Mouse (Mus musculus) G1E (cell line): ENCODE measurements around the gene Fam20a. TPM values are rescaled to one million over a fixed set of nuclear protein-coding genes. Genes with fewer than 3 reads are reported as not detected.
"Not testable (repeated sequence)": the region's sequence is repeated elsewhere in the genome, so short reads cannot be mapped to it uniquely, and the experiment has no call there.

Experiments
- ATAC-seq: 2 replicates; pipeline ENCODE4 v1.8.0; 2016; ENCODE audit warnings: mild to moderate bottlenecking; ENCODE audit not compliant: insufficient number of reproducible peaks, poor library complexity, low FRiP score, severe bottlenecking; ENCODE audit errors: extremely low read depth
- DNase-seq: peaks from one replicate; pipeline ENCODE4 v3.0.0; 2012; ENCODE audit warnings: low spot score
- H3K27me3 ChIP-seq: 2 replicates; pipeline ENCODE4 v1.6.1; 2012; ENCODE audit warnings: mild to moderate bottlenecking, low read length, inconsistent platforms; ENCODE audit not compliant: insufficient read depth
- H3K36me3 ChIP-seq: replicated peaks from 2 replicates; pipeline ENCODE3; 2012; ENCODE audit warnings: mild to moderate bottlenecking, inconsistent platforms
- H3K4me1 ChIP-seq: 2 replicates; pipeline ENCODE4 v1.6.1; 2012; ENCODE audit warnings: low read depth, low read length, inconsistent platforms, mixed read lengths; ENCODE audit not compliant: insufficient read depth
- H3K4me3 ChIP-seq: 2 replicates; pipeline ENCODE4 v1.5.1; 2012; ENCODE audit warnings: low read depth, mild to moderate bottlenecking, inconsistent platforms, low read length, moderate library complexity, mixed read lengths
- H3K9me3 ChIP-seq: replicated peaks from 2 replicates; pipeline ENCODE4 v1.6.1; 2012; ENCODE audit warnings: inconsistent platforms
- CTCF ChIP-seq: IDR thresholded peaks from 2 replicates; pipeline ENCODE4 v1.5.1; 2012; ENCODE audit warnings: low read depth, low read length, inconsistent platforms, mixed read lengths
- GATA1 ChIP-seq: IDR thresholded peaks from 2 replicates; pipeline ENCODE4 v1.6.1; 2012; ENCODE audit warnings: borderline replicate concordance, low read length, inconsistent platforms, mixed read lengths
- GATA2 ChIP-seq: IDR thresholded peaks from 2 replicates; pipeline ENCODE4 v1.6.1; 2012; ENCODE audit warnings: low read depth, low read length, inconsistent platforms, borderline replicate concordance
- POLR2AphosphoS5 ChIP-seq: IDR thresholded peaks from 2 replicates; pipeline ENCODE4 v1.6.1; 2012; ENCODE audit warnings: low read depth, low read length, inconsistent platforms; ENCODE audit not compliant: insufficient replicate concordance
- TAL1 ChIP-seq: conservative IDR thresholded peaks from 2 replicates; pipeline ENCODE4 v1.6.1; 2012; ENCODE audit warnings: low read depth, low read length, inconsistent platforms, mixed read lengths
- polyA plus RNA-seq: library from polyadenylated mRNA; stranded (reverse); fragments of >175 nt; gene quantifications from 2 replicates; pipeline ENCODE4 v1.2.3, GENCODE M21; 2012
- total RNA-seq, 2 experiments: library from RNA; stranded (forward) in 1 of 2; stranded (reverse) in 1 of 2; fragments of 200-1000 nt in 1 of 2; fragments of >200 nt in 1 of 2; fragmentation: Nextera tagmentation in 1 of 2; gene quantifications; 2 replicates each; pipeline ENCODE4 v1.2.3; 2014 to 2017

Gene Fam20a
- total and polyA plus RNA-seq, 3 experiments: 0.05 TPM; not detected in 2

DNA sequence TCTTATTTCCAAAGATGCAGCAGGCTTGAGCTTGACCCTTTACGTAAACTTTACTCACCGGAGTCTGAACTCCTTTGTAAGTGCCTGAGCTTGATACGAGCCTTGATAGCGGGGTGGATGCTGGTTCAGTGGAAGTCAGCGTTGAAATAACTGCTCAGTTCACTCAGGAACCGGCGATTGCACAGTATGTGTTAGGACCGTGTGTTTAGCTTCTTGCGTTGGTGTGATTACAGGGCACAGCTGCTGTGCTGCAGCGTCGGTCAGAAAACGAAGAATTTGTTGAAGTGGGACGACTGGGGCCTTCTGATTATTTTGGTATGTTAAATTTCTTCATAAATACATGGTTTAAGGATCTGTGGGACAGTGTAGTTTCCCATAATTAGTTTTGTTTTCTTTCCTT lies 55.7 kb downstream of the Fam20a start:
- peaks cover 2% of the 10 kb centered on the region; the same call in 1 of the 2 replicates for H3K4me1 ChIP-seq
- DNase-seq (no peak), ATAC-seq (no peak)
- no peak overlapping the region for H3K4me3 ChIP-seq
- no peaks in the 10 kb centered on the region for H3K9me3 ChIP-seq
- peaks cover 95% of the 10 kb centered on the region for H3K36me3 ChIP-seq
- no peaks in the 10 kb centered on the region for H3K27me3 ChIP-seq
- no peak for TF ChIP-seq CTCF
- TF ChIP-seq TAL1: no peak
- TF ChIP-seq POLR2AphosphoS5: no peak
- TF ChIP-seq GATA2: no peak
- TF ChIP-seq GATA1: no peak

DNA sequence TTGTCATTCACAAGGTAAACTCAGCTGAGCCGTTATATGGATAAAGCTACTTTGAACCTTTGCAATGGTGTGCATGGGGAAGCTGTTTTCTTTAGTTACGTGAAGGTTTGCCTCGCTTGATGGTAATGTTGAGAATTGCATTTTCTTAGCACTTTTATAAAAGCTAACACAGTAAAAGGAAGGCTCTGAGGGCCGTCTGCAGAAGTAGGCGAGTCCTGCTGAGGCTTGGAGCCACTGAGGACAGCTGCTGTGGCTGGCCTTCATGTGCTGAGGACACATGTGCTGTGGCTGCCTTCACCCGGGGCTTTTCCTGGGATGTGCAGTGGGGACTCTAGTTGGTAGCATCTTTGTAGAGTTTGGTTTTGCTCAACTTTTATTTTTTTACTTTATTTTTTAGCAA lies 56.7 kb downstream of the Fam20a start:
- no peak for TF ChIP-seq CTCF
- TF ChIP-seq GATA2: no peak
- TF ChIP-seq GATA1: no peak
- no peak for TF ChIP-seq POLR2AphosphoS5
- H3K4me3 ChIP-seq: no peak overlapping the region
- H3K27me3 ChIP-seq: no peaks in the 10 kb centered on the region
- no peaks in the 10 kb centered on the region for H3K9me3 ChIP-seq
- ATAC-seq (no peak), DNase-seq (no peak)
- H3K4me1 ChIP-seq: no peaks in the 10 kb centered on the region
- peaks cover 97% of the 10 kb centered on the region for H3K36me3 ChIP-seq

DNA sequence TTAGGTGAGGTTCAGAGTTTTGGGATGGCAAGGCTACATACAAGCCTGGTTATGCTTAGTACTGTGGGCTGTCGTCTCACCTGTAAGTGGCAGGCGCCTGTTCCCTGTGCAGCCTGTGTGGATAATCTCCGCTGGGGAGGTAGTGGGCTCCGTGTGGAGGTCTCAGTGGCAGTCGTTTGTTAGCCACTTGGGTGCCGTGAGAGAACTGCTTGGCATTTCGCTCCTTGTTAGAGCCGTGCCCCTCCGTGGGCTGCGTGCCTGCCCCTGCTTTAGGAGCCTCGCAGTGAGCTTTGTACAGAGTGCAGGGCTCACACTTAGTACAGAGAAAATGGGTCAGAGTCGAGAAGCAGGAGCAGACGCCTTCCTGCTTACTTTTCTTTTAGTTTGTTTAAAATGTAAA lies 57.8 kb downstream of the Fam20a start:
- no peak for TF ChIP-seq POLR2AphosphoS5
- no peak for TF ChIP-seq GATA2
- no peak for TF ChIP-seq TAL1
- TF ChIP-seq CTCF: no peak
- TF ChIP-seq GATA1: no peak
- peaks cover 97% of the 10 kb centered on the region for H3K36me3 ChIP-seq

DNA sequence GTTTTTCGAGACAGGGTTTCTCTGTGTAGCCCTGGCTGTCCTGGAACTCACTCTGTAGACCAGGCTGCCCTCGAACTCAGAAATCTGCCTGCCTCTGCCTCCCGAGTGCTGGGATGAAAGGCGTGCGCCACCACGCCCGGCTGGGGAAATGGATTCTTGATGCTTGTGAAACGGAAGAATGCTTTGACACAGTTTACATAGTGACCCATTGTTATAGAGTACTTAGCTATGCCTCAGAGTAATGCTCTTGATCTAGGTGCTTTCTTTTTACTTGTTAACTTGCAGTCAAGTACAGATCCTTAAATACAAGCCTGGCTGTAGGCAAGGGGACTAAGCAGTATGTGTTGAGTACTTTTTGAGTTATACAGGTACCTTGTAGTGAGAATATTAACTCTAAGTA lies 61.6 kb downstream of the Fam20a start:
- DNase-seq, ATAC-seq, H3K9me3 ChIP-seq, H3K4me3 ChIP-seq, H3K27me3 ChIP-seq: not testable (repeated sequence)
- Histone ChIP-seq H3K4me1 (peaks cover 18% of the 10 kb centered on the region), H3K36me3 (peaks cover 87% of the 10 kb centered on the region)

More for the DNA sequence above, 57.8 kb downstream of the Fam20a start:
- H3K4me3 ChIP-seq: no peak overlapping the region
- no peaks in the 10 kb centered on the region for H3K9me3 ChIP-seq
- H3K27me3 ChIP-seq: no peaks in the 10 kb centered on the region
- no peak for ATAC-seq
- H3K4me1 ChIP-seq: peaks cover 5% of the 10 kb centered on the region; the same call in 1 of the 2 replicates
- DNase-seq: no peak

DNA sequence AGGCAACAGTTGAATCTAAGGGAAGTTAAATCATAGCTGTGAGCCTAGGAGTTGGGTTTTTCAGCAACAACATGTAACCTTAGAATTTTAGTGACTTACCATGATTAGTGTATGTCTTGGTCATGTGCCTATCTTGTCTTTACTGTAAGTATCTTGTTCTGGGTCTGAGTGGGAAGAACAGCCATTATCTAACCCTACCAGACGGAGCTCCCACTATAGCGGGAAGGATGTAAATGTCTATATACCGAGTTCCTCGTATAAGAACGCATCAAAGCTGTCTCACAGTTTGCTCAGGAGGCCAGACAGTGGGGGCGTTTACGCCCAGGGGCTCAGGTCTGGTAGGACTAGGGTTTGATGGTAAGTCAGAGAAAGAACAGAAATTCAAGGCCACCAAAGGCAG lies 65.8 kb downstream of the Fam20a start:
- peaks cover 49% of the 10 kb centered on the region for H3K4me1 ChIP-seq
- H3K9me3 ChIP-seq: no peaks in the 10 kb centered on the region
- ATAC-seq (no peak), DNase-seq (no peak)
- H3K36me3 ChIP-seq: peaks cover 70% of the 10 kb centered on the region
- no peak for TF ChIP-seq POLR2AphosphoS5
- no peak for TF ChIP-seq TAL1
- TF ChIP-seq CTCF: no peak
- no peaks in the 10 kb centered on the region for H3K27me3 ChIP-seq
- no peak overlapping the region for H3K4me3 ChIP-seq

DNA sequence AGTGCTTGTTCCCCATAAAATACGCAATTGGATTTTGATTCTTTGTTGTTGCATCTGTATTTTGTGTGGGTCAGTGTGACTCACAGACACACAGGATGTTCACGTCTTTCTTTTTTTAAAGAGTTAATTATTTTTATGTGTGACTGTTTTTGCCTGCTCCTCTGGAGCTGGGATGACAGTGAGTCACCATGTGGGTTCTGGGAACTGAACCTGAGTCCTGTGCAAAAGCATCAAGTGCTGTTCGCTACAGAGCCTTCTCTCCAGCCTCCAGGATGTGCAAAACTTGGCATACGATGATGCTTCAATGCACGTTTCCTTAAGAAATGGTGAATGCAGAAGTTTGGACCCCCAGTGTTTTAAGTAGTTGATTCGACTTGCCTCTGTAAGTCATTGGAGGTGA lies 67.5 kb downstream of the Fam20a start:
- H3K4me1 ChIP-seq: peaks cover 53% of the 10 kb centered on the region
- no peaks in the 10 kb centered on the region for H3K9me3 ChIP-seq
- peaks cover 54% of the 10 kb centered on the region for H3K36me3 ChIP-seq
- ATAC-seq (no peak), DNase-seq (no peak)
- no peak overlapping the region for H3K4me3 ChIP-seq
- TF ChIP-seq TAL1: no peak
- no peak for TF ChIP-seq GATA1
- no peak for TF ChIP-seq CTCF
- TF ChIP-seq GATA2: no peak
- TF ChIP-seq POLR2AphosphoS5: no peak
- 0 out of 2 replicates have a peak, but pooled peaks cover 5% of the 10 kb centered on the region for H3K27me3 ChIP-seq

DNA sequence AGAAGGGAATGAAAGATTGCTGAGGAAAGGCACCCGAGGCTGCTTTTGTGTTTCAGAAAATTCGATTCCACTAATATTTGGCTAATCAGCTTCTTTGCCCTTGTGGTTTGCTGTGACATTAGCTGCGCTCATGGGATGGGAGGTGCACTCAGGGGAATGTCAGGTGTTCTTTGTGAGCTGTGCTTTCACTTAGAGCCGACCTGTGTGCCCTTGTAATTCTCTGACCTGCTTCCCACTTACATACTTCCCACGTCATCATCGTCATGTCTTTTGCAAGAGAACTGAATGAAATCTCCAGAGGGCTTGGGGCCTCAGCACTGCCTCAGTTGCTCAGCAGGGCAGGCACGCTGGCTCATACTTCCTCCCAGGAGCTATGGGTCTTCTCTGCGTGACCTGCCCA lies 68.9 kb downstream of the Fam20a start:
- DNase-seq: no peak
- Histone ChIP-seq H3K4me3 (peak overlapping the region; percentile 28; the same call in 1 of the 2 replicates), H3K27me3 (peaks cover 13% of the 10 kb centered on the region), H3K36me3 (peaks cover 43% of the 10 kb centered on the region), H3K4me1 (peaks cover 64% of the 10 kb centered on the region), H3K9me3 (no peaks in the 10 kb centered on the region)
- no peak for TF ChIP-seq GATA2
- TF ChIP-seq TAL1: no peak
- TF ChIP-seq GATA1: no peak
- TF ChIP-seq CTCF: no peak
- no peak for TF ChIP-seq POLR2AphosphoS5
- ATAC-seq: no peak
